Mouse (Mus musculus) midbrain, postnatal 0 days (tissue): Measurements from ENCODE around the gene Atp13a3. TPM values are rescaled to one million over a fixed set of nuclear protein-coding genes. Genes with fewer than 3 reads are reported as not detected.
"Not testable (repeated sequence)": the region's sequence is repeated elsewhere in the genome, so short reads cannot be mapped to it uniquely, and the experiment has no call there.

Source experiments
- ATAC-seq: fragments of 200-750 bp; cut with Nextera tagmentation; 2 replicates; pipeline ENCODE4 v1.8.0; 2017; ENCODE audit warnings: moderate number of reproducible peaks, mild to moderate bottlenecking, moderate TSS enrichment, moderate library complexity; ENCODE audit not compliant: low FRiP score
- DNase-seq: peaks from one replicate; pipeline ENCODE4 v3.0.0-alpha.2; 2015; ENCODE audit warnings: low spot score
- H3K27ac ChIP-seq: fragments of 300-500 bp; sonication (generic); 2 replicates; pipeline ENCODE4 v1.5.1; 2014; ENCODE audit warnings: low read depth, mild to moderate bottlenecking, low read length, mixed read lengths
- H3K27me3 ChIP-seq: fragments of 300-500 bp; sonication (generic); 2 replicates; pipeline ENCODE4 v1.6.1; 2014; ENCODE audit warnings: low read length, control low read depth, mixed read lengths; ENCODE audit not compliant: insufficient read depth
- H3K36me3 ChIP-seq: fragments of 300-500 bp; sonication (generic); 2 replicates; pipeline ENCODE4 v1.6.1; 2014; ENCODE audit warnings: low read length, control low read depth, mixed read lengths; ENCODE audit not compliant: insufficient read depth
- H3K4me1 ChIP-seq: fragments of 300-500 bp; sonication (generic); 2 replicates; pipeline ENCODE4 v1.6.1; 2014; ENCODE audit warnings: mild to moderate bottlenecking, control low read depth, antibody characterized with exemption, low read length, mixed read lengths; ENCODE audit not compliant: insufficient read depth
- H3K4me2 ChIP-seq: fragments of 300-500 bp; sonication (generic); 2 replicates; pipeline ENCODE4 v1.6.1; 2014; ENCODE audit warnings: low read depth, mild to moderate bottlenecking, low read length, mixed read lengths; ENCODE audit not compliant: poor library complexity, severe bottlenecking
- H3K4me3 ChIP-seq: fragments of 300-500 bp; sonication (generic); 2 replicates; pipeline ENCODE4 v1.5.1; 2014; ENCODE audit warnings: low read depth, mild to moderate bottlenecking, low read length, moderate library complexity
- H3K9ac ChIP-seq: fragments of 300-500 bp; sonication (generic); replicated peaks from 2 replicates; pipeline ENCODE4 v1.6.1; 2014; ENCODE audit warnings: mild to moderate bottlenecking, low read length, moderate library complexity, mixed read lengths; ENCODE audit not compliant: poor library complexity, severe bottlenecking
- H3K9me3 ChIP-seq: fragments of 300-500 bp; sonication (generic); 2 replicates; pipeline ENCODE4 v1.6.1; 2016; ENCODE audit warnings: low read length, control low read depth
- CTCF ChIP-seq: IDR thresholded peaks from 2 replicates; pipeline ENCODE4 v1.5.1; 2016; ENCODE audit warnings: antibody characterized with exemption, mild to moderate bottlenecking
- WGBS: fragments of 180-500 bp; shearing (Covaris S2); extraction: QIAGEN DNeasy Blood & Tissue Kit; methylation state at CpG from one replicate; pipeline ENCODE4 v1.1.7; 2014; 5-methylcytosine and 5-hydroxymethylcytosine counted together
- polyA plus RNA-seq: library from polyadenylated mRNA; unstranded; fragments of >200 nt; fragmentation: Nextera tagmentation; extraction: Ambion mirVana; gene quantifications from 2 replicates; pipeline ENCODE4 v1.2.1, GENCODE M21; 2015
- total RNA-seq: library from RNA; depleted of rRNA; stranded (reverse); fragments of >200 nt; gene quantifications from 2 replicates; pipeline ENCODE4 v1.2.3, GENCODE M21; 2014

The Atp13a3 gene
- total and polyA plus RNA-seq, 2 experiments from 2014 or later: 7.2 to 34.1 TPM

DNA sequence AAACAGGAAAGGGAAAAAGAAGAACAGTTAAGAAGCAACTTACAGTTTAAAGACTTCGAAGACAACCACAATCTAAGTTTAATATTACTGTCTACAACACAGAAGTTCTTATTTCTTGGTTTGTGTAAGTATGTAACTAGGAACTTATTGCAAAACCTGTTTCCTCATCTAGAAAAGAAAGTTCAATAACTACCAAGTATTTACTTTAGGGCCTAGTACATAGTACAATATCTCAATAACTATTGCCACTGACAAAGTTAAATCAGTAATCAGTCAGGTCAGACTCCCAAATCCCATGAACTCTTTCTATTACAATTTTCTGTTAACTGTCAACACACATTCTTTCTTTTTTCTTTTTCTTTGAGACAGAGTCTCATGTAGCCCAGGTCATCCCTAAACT, 20.2 kb downstream of the Atp13a3 start:
- Histone ChIP-seq H3K36me3 (0 out of 2 replicates have a peak, but pooled peaks cover 5% of the 10 kb centered on the region), H3K4me2 (no peak overlapping the region), H3K4me1 (peaks cover 7% of the 10 kb centered on the region; the same call in 1 of the 2 replicates), H3K9me3 (no peaks in the 10 kb centered on the region), H3K27me3 (no peaks in the 10 kb centered on the region), H3K9ac (no peak overlapping the region), H3K27ac (no peak overlapping the region), H3K4me3 (no peak overlapping the region)
- no peak for ATAC-seq
- TF ChIP-seq CTCF: no peak
- 98% methylated on average over 1 of the region's 1 CpGs for WGBS
- DNase-seq: no peak

- Histone ChIP-seq H3K27me3 (no peaks in the 10 kb centered on the region), H3K9ac (no peak overlapping the region), H3K4me3 (no peak overlapping the region), H3K27ac (no peak overlapping the region), H3K4me1 (no peaks in the 10 kb centered on the region), H3K4me2 (no peak overlapping the region), H3K9me3 (no peaks in the 10 kb centered on the region), H3K36me3 (no peaks in the 10 kb centered on the region)
- DNase-seq (no peak), ATAC-seq (no peak)
- TF ChIP-seq CTCF: no peak
- WGBS: 76% methylated on average over 3 of the region's 3 CpGs
Measured at GRCm38 (mm10) chr16:30376237-30376636, 29.5 kb downstream of the Atp13a3 start.

- Histone ChIP-seq H3K27me3 (no peaks in the 10 kb centered on the region), H3K9ac (no peak overlapping the region), H3K4me2 (no peak overlapping the region), H3K4me1 (no peaks in the 10 kb centered on the region), H3K9me3 (no peaks in the 10 kb centered on the region), H3K27ac (no peak overlapping the region), H3K4me3 (no peak overlapping the region), H3K36me3 (no peaks in the 10 kb centered on the region)
- TF ChIP-seq CTCF: no peak
- ATAC-seq: no peak
- 92% methylated on average over 3 of the region's 3 CpGs for WGBS
- DNase-seq: no peak
Measured at GRCm38 (mm10) chr16:30374927-30375326, 30.8 kb downstream of the Atp13a3 start.

DNA sequence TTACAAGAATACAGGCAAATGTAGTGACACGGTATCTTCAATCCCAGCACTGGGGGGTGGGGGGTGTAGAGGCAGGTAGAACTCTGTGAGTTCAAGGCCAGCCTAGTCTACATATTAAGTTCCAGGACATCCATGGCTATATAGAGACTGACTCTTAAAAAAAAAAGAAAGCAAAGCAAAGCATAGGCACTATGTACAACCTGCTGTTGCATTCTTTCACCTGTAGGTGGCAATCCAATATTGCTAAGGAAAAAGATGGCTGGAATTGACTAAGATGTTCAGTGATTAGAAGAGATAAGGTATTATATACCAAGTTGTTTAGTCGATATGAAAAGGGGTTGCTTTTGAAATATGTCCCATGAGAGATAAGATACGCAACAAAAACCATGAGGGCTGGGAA, 31.5 kb downstream of the Atp13a3 start:
- Histone ChIP-seq H3K4me1 (no peaks in the 10 kb centered on the region), H3K9me3 (no peaks in the 10 kb centered on the region), H3K27ac (no peak overlapping the region), H3K27me3 (no peaks in the 10 kb centered on the region), H3K9ac (no peak overlapping the region), H3K4me2 (no peak overlapping the region), H3K36me3 (no peaks in the 10 kb centered on the region), H3K4me3 (no peak overlapping the region)
- ATAC-seq (no peak; the same call in 1 of the 2 replicates), DNase-seq (peak; percentile 89)
- 67% methylated on average over 3 of the region's 3 CpGs for WGBS
- peak; percentile 96 for TF ChIP-seq CTCF

GRCm38 (mm10) chr16:30373286-30373685, 32.5 kb downstream of the Atp13a3 start:
- H3K27ac ChIP-seq, H3K4me2 ChIP-seq, H3K36me3 ChIP-seq, H3K27me3 ChIP-seq, H3K4me3 ChIP-seq, H3K9ac ChIP-seq, ATAC-seq, H3K9me3 ChIP-seq, DNase-seq, H3K4me1 ChIP-seq: not testable (repeated sequence)
- 94% methylated on average over 4 of the region's 4 CpGs for WGBS

DNA sequence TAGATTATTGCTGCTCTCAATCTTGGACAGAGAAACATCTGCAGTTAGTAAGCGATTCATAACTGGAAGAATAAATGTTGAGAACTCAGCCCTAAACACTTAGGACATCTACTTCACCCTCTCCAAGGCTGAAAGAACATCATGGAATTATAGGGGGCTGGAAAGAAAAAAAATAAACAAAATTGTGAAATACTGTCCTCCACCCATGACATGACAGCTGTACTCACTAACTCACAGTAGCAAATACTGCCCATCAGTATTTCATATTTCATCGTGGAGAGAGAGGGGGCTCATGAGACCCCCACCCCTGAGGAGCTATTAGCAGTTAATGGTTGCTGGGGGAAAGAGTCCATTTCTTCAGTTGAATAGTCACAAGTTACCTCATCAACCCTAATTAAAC, 38.4 kb downstream of the Atp13a3 start:
- Histone ChIP-seq H3K4me1 (no peaks in the 10 kb centered on the region), H3K27me3 (no peaks in the 10 kb centered on the region), H3K9me3 (no peaks in the 10 kb centered on the region), H3K4me3 (no peak overlapping the region), H3K9ac (no peak overlapping the region), H3K4me2 (no peak overlapping the region), H3K36me3 (no peaks in the 10 kb centered on the region), H3K27ac (no peak overlapping the region)
- DNase-seq (no peak), ATAC-seq (no peak)
- TF ChIP-seq CTCF: no peak
- 95% methylated on average over 2 of the region's 2 CpGs for WGBS
